Mouse (Mus musculus) CH12F3 (cell line): Measurements from ENCODE around the gene Gfpt2.
"Not testable (repeated sequence)": the region's sequence is repeated elsewhere in the genome, so short reads cannot be mapped to it uniquely, and the experiment has no call there.

Experiments
- in situ Hi-C: fragments of 300-500 bp; cut with MboI; formaldehyde crosslinking; loops from 2 replicates; pipeline ENCODE4 v1.14.3; 2020; ENCODE audit warnings: low sequenced_read_pairs

Gfpt2 gene

GRCm38 (mm10) chr11:49793619-49794341, at the start of gene Gfpt2:
Gene Gfpt2 (plus strand): TSS chr11:49794178.
- in situ Hi-C loops, result no loop called here

DNA sequence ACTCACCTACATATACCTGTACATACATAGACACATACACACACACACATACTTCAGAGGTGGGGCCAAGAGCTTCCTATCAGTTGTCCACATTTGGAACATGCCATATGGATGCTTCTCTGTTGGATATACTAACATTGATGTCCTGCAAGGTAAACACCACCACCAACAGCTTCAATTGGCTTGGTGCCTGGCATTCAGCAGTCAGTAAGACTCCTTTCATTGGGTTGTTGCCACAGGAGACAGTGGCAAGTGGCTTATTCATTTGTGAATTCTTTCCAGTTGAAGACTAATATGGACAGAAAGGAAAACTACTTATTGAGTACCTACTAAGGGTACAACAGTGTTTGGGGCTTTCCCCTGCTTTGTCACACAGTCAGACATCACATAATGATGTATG, 49.0 kb upstream of the Gfpt2 start:
- in situ Hi-C loops, result no loop called here

DNA sequence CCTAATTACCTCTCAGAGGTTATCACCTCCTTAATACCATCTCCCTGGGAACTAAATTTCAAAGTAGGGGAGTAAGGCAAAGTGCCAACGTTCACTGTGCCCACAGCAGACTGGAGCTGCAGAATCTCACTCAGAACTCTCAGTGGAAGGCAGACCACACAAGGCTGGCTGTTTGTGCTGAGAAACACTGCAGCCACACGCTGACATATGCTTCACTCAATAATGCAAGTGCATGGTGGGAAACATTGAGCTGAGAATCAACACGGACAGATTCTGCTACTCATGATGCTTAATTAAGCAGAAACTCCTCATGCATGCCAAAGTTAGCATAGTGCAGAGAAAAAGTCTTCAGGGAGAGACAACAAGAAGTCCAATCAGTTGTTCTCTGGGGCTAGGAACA, 48.1 kb upstream of the Gfpt2 start:
- in situ Hi-C loops, result no loop called here

- in situ Hi-C loops, result no loop called here
Observed at GRCm38 (mm10) chr11:49746756-49747155, 47.2 kb upstream of the Gfpt2 start.

DNA sequence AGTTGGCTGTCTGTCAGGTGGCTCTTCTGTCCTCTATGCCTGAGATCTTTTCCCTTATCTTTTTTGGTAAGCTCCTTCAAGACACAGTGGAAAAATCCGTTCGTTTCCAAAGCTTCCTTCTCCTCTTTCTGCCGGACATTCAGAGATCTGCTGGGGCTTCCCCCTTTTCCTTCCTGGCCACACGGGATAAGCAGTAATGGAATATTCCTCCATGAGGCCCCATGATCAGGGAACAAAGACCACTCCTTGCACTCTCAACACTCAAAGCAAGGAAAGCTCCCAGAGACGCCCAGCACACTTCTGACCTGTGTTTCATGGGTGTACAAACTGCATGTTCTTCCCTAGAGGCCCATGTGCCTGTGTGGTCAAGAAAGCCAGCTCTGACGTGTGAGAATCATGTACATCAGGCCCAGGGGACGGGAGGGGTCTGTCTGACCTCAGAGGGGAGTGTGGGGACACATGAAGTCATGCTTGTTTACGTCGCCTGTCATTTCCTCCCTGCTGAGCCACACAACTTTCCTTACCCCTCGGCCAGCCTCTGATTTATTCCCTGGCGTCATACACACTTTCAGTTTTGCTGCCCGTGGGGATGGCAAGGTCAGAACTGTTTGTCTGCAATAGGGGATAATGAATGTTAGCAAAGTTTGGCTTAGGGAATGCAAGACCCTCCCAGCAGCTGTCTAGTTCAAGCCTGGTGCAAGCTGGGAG, 38.9 kb upstream of the Gfpt2 start:
- in situ Hi-C loops, result no loop called here

DNA sequence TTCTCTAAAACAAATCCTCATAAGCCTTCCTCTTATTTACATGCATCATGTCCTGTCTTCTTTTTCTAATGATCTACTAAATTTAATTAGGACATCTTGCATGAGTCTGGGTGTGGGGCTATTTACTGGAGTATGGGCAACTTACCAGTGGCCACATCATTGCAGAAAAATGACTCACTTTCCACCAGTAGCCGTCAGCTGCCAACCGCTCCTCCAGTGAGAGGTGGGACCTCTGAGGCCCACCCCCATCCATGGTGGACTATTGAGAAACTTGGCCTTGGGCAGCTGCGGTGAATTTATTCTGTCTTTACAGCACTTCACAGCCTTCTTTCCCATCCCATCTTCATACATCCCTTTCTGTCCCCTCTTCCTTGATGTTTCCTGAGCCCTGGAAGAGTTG, 35.9 kb upstream of the Gfpt2 start:
- in situ Hi-C loops, result no loop called here

DNA sequence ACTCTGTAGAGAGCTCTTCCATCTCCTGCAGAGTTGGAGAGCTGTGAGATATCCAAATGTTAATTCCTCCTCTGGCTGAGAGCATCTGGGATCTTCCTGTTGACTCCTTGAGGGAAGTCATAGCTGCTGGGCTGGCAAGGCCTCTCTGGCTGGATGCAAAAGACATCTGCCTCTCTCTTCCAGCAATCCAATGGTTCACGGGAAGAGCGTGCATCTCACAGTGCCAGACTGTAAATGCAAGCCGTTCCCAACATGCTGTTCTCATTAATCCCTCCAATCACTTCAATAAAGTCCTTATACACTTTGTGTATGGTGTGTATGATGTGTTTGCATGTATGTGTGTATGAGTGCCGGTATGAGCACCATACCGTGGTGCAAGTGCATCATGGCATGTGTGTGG, 32.8 kb upstream of the Gfpt2 start:
- in situ Hi-C loops, result no loop called here

GRCm38 (mm10) chr11:49763555-49763954, 30.4 kb upstream of the Gfpt2 start:
- in situ Hi-C loops, result no loop called here

DNA sequence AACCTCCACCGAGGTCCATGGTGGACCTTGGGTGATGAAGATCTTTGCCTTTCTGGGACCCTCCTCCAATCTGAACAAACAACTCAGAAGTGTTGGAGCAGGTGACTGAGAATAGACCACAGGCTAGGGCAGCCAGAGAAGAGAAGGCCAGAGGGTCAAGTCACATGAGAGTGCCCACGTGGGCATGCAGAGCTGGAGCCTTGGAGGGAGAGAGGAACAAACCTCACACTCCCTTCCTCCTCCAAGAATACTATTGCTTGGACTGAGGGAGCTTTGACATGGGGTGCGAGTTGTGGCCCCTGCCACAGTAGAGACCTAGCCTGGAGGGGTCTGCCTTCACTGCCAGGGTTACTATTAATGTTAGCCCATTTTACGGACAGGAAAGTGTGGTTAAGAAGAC, 30.0 kb upstream of the Gfpt2 start:
- in situ Hi-C loops, result no loop called here

GRCm38 (mm10) chr11:49764639-49765299, 29.2 kb upstream of the Gfpt2 start:
- in situ Hi-C loops, result no loop called here

DNA sequence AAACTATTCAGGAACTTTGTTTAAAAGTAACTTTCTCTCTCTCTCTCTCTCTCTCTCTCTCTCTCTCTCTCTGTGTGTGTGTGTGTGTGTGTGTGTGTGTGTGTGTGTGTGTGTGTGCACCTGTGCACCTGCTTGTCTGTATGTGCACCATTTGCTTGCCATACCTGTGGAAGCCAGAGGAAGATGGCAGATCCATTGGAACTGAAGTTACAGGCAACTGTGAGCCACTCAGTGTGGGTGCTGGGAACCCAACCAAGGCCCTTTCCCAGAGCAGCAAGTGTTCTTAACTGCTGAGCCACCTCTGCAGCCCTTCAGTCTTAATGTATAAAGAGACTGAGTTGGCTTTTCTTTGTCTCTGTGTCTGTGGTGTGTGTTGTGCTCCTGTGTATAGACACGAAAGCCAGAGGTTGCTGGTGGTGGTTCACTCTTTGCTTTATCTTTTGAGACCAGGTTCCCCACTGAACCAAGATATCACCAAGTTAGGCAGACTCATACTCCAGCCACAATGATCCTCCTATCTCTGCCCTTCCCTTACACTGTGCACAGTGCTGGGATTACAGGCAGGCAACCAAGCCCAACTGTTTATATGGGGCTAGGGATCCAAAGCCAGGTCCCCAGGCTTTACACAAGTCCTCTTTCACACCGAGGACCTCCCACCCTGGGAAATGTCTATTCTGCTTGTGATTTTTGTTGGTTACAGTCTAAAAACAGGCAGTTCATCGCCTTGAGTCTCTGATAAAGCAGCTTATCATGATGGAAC, 28.4 kb upstream of the Gfpt2 start:
- in situ Hi-C loops, result no loop called here

DNA sequence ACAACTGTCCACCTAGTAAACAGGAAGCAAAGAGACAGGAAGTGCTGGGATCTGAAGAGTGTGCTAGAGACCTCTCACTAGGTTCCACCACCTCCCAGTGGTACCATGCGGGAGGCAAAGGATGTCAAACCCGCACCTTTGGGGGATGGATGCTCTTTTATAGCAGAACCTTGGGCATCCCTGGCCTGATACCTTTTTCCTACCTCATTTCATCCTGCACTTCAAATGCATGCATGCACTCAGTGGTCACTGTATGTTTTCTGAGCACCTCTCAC, 27.9 kb upstream of the Gfpt2 start:
- in situ Hi-C loops, result no loop called here

GRCm38 (mm10) chr11:49767497-49767896, 26.5 kb upstream of the Gfpt2 start:
- in situ Hi-C loops, result not testable (repeated sequence)

- in situ Hi-C loops, result no loop called here
Observed at GRCm38 (mm10) chr11:49768781-49769180, 25.2 kb upstream of the Gfpt2 start.

GRCm38 (mm10) chr11:49770676-49771550, 23.1 kb upstream of the Gfpt2 start:
- in situ Hi-C loops, result no loop called here

DNA sequence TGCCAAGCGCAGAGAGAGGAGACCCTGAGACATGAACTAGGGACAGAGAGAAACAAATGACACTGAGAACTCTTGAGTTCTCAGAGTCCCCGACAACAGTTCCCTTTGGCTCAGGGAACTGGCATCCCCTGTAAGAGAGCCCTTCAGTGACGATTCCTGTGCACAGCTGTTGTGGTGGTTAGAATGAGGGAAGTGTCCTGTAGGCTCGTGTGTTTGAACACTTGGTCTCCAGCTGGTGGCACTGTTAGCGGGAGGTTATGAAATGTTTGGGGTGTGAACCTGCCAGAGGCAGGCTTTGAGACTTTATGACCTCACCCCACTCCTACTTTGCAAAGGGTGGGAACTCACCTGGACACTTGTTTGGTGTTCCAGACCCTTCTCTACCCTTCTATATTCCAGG, 21.7 kb upstream of the Gfpt2 start:
- in situ Hi-C loops, result no loop called here

- in situ Hi-C loops, result no loop called here
Observed at GRCm38 (mm10) chr11:49774894-49775293, 19.1 kb upstream of the Gfpt2 start.

- in situ Hi-C loops, result no loop called here
Observed at GRCm38 (mm10) chr11:49778844-49779243, 15.1 kb upstream of the Gfpt2 start.

GRCm38 (mm10) chr11:49780161-49780817, 13.7 kb upstream of the Gfpt2 start:
- in situ Hi-C loops, result no loop called here

- in situ Hi-C loops, result no loop called here
Observed at GRCm38 (mm10) chr11:49781833-49782399, 12.1 kb upstream of the Gfpt2 start.
